Mouse (Mus musculus) heart, postnatal 0 days (tissue): ENCODE measurements around the gene Gna11. TPM values are rescaled to one million over a fixed set of nuclear protein-coding genes. Genes with fewer than 3 reads are reported as not detected.

ENCODE experiments used
- ATAC-seq: fragments of 200-750 bp; cut with Nextera tagmentation; 2 replicates; pipeline ENCODE4 v1.8.0; 2017; ENCODE audit warnings: low read depth, moderate number of reproducible peaks, moderate library complexity; ENCODE audit not compliant: insufficient read depth
- DNase-seq: peaks from one replicate; pipeline ENCODE4 v3.0.0-alpha.2; 2016; ENCODE audit warnings: low spot score
- H3K27ac ChIP-seq: fragments of 300-500 bp; sonication (generic); 2 replicates; pipeline ENCODE4 v1.5.1; 2014; ENCODE audit warnings: low read depth, mild to moderate bottlenecking
- H3K27me3 ChIP-seq: fragments of 300-500 bp; sonication (generic); 2 replicates; pipeline ENCODE4 v1.6.1; 2014; ENCODE audit warnings: low read length, mixed read lengths; ENCODE audit not compliant: control insufficient read depth, insufficient read depth
- H3K36me3 ChIP-seq: fragments of 300-500 bp; sonication (generic); replicated peaks from 2 replicates; pipeline ENCODE4 v1.6.1; 2014; ENCODE audit warnings: low read length, mixed read lengths; ENCODE audit not compliant: control insufficient read depth, insufficient read depth
- H3K4me1 ChIP-seq: fragments of 300-500 bp; sonication (generic); 2 replicates; pipeline ENCODE4 v1.6.1; 2014; ENCODE audit warnings: antibody characterized with exemption; ENCODE audit not compliant: control insufficient read depth, insufficient read depth
- H3K4me2 ChIP-seq: fragments of 300-500 bp; sonication (generic); 2 replicates; pipeline ENCODE4 v1.6.1; 2014; ENCODE audit warnings: low read depth, mild to moderate bottlenecking, low read length, moderate library complexity
- H3K4me3 ChIP-seq: fragments of 300-500 bp; sonication (generic); 2 replicates; pipeline ENCODE4 v1.5.1; 2014; ENCODE audit warnings: low read depth, low read length
- H3K9ac ChIP-seq: fragments of 300-500 bp; sonication (generic); replicated peaks from 2 replicates; pipeline ENCODE4 v1.6.1; 2014; ENCODE audit warnings: low read depth, low read length, mixed read lengths
- H3K9me3 ChIP-seq: fragments of 300-500 bp; sonication (generic); replicated peaks from 2 replicates; pipeline ENCODE4 v1.6.1; 2016; ENCODE audit warnings: low read length; ENCODE audit not compliant: control insufficient read depth
- CTCF ChIP-seq: IDR thresholded peaks from 2 replicates; pipeline ENCODE4 v1.5.1; 2016; ENCODE audit warnings: antibody characterized with exemption, control low read depth, low read depth
- EP300 ChIP-seq: IDR thresholded peaks from 2 replicates; pipeline ENCODE4 v1.6.1; 2016; ENCODE audit warnings: antibody characterized with exemption, low read depth
- WGBS: fragments of 180-500 bp; shearing (Covaris S2); extraction: QIAGEN DNeasy Blood & Tissue Kit; methylation state at CpG from one replicate; pipeline ENCODE4 v1.1.7; 2014; 5-methylcytosine and 5-hydroxymethylcytosine counted together
- polyA plus RNA-seq: library from polyadenylated mRNA; unstranded; fragments of >200 nt; fragmentation: Nextera tagmentation; extraction: Ambion mirVana; gene quantifications from 2 replicates; pipeline ENCODE4 v1.2.1, GENCODE M21; 2015
- total RNA-seq: library from RNA; depleted of rRNA; stranded (reverse); fragments of >200 nt; gene quantifications from 2 replicates; pipeline ENCODE4 v1.2.3, GENCODE M21; 2014; ENCODE audit warnings: low replicate concordance

Gene Gna11
- total and polyA plus RNA-seq, 2 experiments from 2014 or later = 52.4 to 68.2 TPM

DNA sequence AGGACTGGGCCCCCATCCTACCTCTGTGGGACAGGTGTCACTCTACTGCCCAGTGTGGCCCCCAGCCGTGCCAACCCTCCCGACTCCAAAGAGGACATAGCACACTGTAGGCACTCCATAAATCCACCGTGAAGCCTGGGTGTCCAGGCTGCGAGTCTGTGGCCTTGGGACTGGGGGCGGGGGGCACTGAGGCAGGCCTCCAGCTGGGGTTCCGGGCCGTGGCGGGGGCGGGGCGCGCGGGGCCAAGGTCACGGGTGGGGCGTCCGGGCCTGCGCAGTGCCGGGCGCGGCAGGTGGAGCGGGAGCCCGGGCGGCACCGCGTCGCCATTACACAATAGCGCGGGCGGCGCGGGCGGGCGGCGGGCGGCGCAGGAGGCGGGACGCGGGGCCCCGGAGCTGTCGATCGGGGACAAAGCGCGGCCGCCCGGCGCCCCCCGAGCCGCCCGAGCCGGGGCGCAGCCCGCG lies 14.2 kb upstream of the Gna11 start, which contains the start of gene Aes:
Aes (plus strand) TSS at position 326 of the 464 bp plus-strand sequence.
- Histone ChIP-seq H3K4me3 (peak within 1 kb of the TSS; percentile 97), H3K9me3 (no peaks in the 10 kb centered on the region), H3K27ac (peak within 1 kb of the TSS; percentile 95), H3K36me3 (peaks cover 11% of the 10 kb centered on the region; the same call in 1 of the 2 replicates), H3K4me1 (peaks cover 17% of the 10 kb centered on the region), H3K9ac (peak within 1 kb of the TSS; percentile 95), H3K4me2 (peak within 1 kb of the TSS; percentile 93), H3K27me3 (no peaks in the 10 kb centered on the region)
- peak; percentile 70 for ATAC-seq
- TF ChIP-seq EP300 = no peak
- TF ChIP-seq CTCF = no peak
- peak; percentile 43 for DNase-seq
- WGBS = under 1% methylated on average over 30 of the region's 53 CpGs

GRCm38 (mm10) chr10:81557491-81557890 lies 12.5 kb upstream of the Gna11 start:
- peaks cover 8% of the 10 kb centered on the region; the same call in 1 of the 2 replicates for H3K36me3 ChIP-seq
- TF ChIP-seq CTCF = no peak
- no peak for TF ChIP-seq EP300
- no peak overlapping the region for H3K4me3 ChIP-seq
- H3K4me2 ChIP-seq = no peak overlapping the region
- ATAC-seq (no peak), DNase-seq (no peak)
- no peak overlapping the region for H3K27ac ChIP-seq
- H3K9ac ChIP-seq = no peak overlapping the region
- H3K9me3 ChIP-seq = no peaks in the 10 kb centered on the region
- 0 out of 2 replicates have a peak, but pooled peaks cover 4% of the 10 kb centered on the region for H3K4me1 ChIP-seq
- no peaks in the 10 kb centered on the region for H3K27me3 ChIP-seq
- WGBS = 41% methylated on average over 1 of the region's 1 CpGs

DNA sequence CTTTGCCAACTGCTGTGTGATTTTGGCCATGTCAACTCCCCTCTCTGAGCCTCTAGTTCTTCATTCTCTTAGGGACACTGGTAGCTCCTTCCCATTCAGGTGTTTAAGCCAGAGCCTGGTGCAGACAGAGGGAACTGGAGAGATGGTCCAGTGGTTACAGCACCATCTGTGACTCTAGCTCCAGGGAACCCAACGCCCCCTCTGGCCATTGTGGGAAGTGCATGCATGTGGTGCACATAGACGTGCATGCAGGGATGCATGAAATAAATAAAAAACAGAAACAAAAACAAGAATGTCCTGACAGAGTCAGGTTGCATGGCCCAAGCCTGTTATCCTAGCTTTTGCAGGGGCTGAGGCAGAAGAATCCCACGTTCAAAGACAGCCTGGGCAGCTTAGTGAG lies 11.3 kb upstream of the Gna11 start:
- H3K4me3 ChIP-seq = no peak overlapping the region
- TF ChIP-seq CTCF (0 out of 2 replicates have a peak, but pooled peaks have one; percentile 25), EP300 (no peak)
- H3K9me3 ChIP-seq = no peaks in the 10 kb centered on the region
- no peak overlapping the region for H3K9ac ChIP-seq
- DNase-seq = no peak
- ATAC-seq = no peak
- H3K27ac ChIP-seq = no peak overlapping the region
- no peaks in the 10 kb centered on the region for H3K4me1 ChIP-seq
- WGBS = 66% methylated on average over 3 of the region's 3 CpGs
- H3K27me3 ChIP-seq = no peaks in the 10 kb centered on the region
- no peaks in the 10 kb centered on the region for H3K36me3 ChIP-seq
- no peak overlapping the region for H3K4me2 ChIP-seq

DNA sequence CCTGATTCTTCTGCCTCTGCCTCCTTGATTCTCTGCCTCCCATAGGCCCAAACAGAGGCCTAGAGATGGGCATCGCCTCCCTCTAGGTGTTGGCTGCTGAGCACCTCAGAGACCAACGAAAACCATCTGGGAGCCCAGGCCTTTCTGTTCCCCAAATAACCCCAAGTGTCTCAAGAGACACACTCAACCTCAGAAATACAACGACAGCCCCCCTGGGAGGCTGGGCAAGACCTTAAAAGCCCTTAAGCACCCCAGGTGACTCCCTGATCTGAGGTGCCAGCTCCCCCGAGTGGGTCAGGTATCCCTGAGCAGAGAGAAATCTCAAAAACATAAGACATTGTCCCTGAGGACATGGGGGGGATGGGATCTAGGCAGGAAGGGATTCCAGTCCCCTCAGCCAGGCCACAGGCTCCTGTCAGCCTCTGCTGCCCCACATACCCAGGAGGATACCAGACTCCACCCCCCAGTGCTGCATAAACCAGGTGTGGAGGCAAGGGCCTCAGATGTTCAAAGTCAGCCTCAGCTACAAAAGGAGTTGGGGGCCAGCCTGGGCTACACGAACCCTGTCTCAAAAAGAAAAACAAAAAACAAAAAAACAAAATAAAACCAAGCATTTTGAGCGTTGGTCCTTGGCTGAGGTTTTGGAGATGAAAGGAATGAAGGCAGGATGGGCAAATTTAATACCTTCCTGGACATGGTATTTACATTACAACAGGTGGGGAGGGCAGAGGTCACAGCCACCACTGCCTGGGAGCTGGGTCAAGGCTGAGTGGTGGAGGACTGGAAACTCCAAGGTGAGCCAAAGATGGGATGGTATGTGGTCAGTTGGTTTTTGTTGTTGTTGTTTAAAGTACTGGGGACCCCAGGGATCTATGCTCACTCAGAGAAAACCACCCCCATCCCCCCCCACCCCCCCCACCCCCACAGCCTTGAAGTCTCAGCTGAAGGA lies 9.1 kb upstream of the Gna11 start:
- no peaks in the 10 kb centered on the region for H3K27me3 ChIP-seq
- no peak for DNase-seq
- H3K9me3 ChIP-seq = no peaks in the 10 kb centered on the region
- H3K9ac ChIP-seq = no peak overlapping the region
- no peaks in the 10 kb centered on the region for H3K4me1 ChIP-seq
- no peak overlapping the region for H3K4me3 ChIP-seq
- H3K4me2 ChIP-seq = no peak overlapping the region
- 74% methylated on average over 6 of the region's 6 CpGs for WGBS
- no peak for ATAC-seq
- H3K27ac ChIP-seq = no peak overlapping the region
- H3K36me3 ChIP-seq = no peaks in the 10 kb centered on the region
- TF ChIP-seq CTCF (no peak), EP300 (no peak)

- 85% methylated on average over 5 of the region's 5 CpGs for WGBS
- ATAC-seq = no peak
- no peak for DNase-seq
Measured at GRCm38 (mm10) chr10:81553232-81553631, 8.2 kb upstream of the Gna11 start.

More at GRCm38 (mm10) chr10:81553232-81553631, 8.2 kb upstream of the Gna11 start:
- H3K9ac ChIP-seq = no peak overlapping the region
- no peak overlapping the region for H3K4me2 ChIP-seq
- H3K27ac ChIP-seq = no peak overlapping the region
- H3K27me3 ChIP-seq = no peaks in the 10 kb centered on the region
- H3K4me1 ChIP-seq = no peaks in the 10 kb centered on the region
- H3K4me3 ChIP-seq = no peak overlapping the region
- no peaks in the 10 kb centered on the region for H3K9me3 ChIP-seq
- H3K36me3 ChIP-seq = no peaks in the 10 kb centered on the region
- TF ChIP-seq CTCF (peak; percentile 45), EP300 (no peak)
